Mouse (Mus musculus): Measurements from ENCODE around the gene Gm42674.

- TF ChIP-seq GATA1 (IDR thresholded peaks at IDR 0.05; ENCODE audit: low read length), result no peak
- no peak for TF ChIP-seq TAL1 (IDR thresholded peaks at IDR 0.05; ENCODE audit: low read length)
Observed at GRCm38 (mm10) chr3:90631984-90632383, 30.3 kb downstream of the Gm42674 start.

Measured in erythroblast, embryonic 14.5 days (primary cell).